Mouse (Mus musculus) brain, embryonic 14.5 days (tissue): ENCODE measurements around the gene Npnt.

Experiments used
- CTCF ChIP-seq: fragments of 200-500 bp; IDR thresholded peaks from 2 replicates; pipeline ENCODE4 v1.5.1; 2012; ENCODE audit warnings: inconsistent platforms, mild to moderate bottlenecking, moderate library complexity, borderline replicate concordance; ENCODE audit not compliant: insufficient read depth, insufficient read length; ENCODE audit errors: extremely low read depth
- POLR2A ChIP-seq: fragments of 200-500 bp; IDR thresholded peaks from 2 replicates; pipeline ENCODE4 v1.6.1; 2012; ENCODE audit warnings: mild to moderate bottlenecking, inconsistent platforms, borderline replicate concordance; ENCODE audit not compliant: poor library complexity, insufficient read depth, insufficient read length, severe bottlenecking; ENCODE audit errors: extremely low read depth

DNA sequence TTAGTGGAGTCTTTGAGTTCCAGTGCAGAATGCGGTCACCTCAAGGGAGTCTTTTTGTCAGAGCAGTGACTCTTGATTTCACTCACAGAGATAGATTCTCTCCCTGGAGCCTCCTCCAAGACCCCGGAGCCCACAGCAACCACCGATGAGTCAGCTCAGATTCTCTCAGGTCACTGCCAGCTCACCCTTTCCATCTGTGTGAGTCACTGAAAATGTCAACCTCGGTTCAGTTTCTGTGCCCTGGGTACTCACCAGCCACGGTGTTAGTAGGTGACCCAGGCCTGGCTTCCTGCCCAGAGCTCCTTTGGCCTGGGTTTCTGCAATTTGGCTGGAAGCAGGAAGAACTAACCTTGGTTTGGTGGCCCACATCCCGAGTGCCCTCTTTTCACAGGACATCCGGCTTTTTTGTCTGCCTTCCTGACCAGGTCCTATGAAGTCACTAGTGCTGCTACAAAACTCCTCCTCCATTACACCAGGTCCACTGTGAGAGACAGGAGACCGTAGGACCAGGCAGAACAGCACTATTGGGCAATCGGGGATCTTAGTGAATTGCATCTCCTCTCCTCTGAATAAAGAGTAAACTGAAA, 78.7 kb downstream of the Npnt start:
- TF ChIP-seq CTCF (no peak), POLR2A (no peak)
